Mouse (Mus musculus): ENCODE measurements around the gene Panx2.
A peak's percentile ranks its signal among the peaks of the same experiment; 100 is the strongest.

Panx2 gene

DNA sequence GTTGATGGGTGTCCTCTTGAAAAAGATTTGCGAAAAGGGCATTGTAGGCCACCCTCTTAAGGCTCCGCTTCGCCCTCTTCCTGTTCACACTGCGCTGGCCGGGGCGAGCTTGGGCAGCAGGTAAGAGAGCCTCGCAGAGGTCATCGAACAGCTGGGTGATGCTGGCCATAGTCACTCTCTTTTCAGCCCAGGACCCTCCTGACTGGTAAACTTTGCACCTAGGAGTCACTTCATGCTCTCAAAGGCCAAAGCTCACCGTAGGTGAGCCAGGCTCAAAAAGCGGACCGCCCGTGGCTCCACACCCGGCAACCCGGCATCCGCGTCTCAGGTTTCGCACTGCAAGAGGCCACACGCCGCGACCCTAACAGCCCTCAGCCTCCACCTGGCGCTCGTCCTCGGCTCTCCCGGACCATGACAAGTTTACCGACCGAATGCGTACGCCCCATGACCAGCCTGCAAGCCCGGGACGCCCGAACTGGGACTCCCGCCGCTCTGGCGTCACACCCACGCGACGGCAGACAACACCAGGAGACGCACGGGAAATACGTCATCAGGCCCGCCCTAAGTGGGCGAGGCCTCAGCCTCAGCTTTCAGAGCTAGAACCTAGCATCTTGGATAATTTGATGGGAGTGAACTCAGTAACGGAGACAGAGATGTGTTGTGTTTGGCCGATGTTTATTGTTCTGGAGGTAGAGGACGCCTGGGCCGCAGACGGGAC is 63.3 kb downstream of the Panx2 start, which contains the start of gene Tubgcp6:
TSS of gene Tubgcp6 (minus strand) at position 464 of the 718 bp plus-strand sequence.
- peak; percentile 80 for DNase-seq (ENCODE audit: low read depth, low spot score)

Measured in WW6 (cell line).